8 mouse cellular contexts compared by ENCODE assay signal in the genomic region with DNA sequence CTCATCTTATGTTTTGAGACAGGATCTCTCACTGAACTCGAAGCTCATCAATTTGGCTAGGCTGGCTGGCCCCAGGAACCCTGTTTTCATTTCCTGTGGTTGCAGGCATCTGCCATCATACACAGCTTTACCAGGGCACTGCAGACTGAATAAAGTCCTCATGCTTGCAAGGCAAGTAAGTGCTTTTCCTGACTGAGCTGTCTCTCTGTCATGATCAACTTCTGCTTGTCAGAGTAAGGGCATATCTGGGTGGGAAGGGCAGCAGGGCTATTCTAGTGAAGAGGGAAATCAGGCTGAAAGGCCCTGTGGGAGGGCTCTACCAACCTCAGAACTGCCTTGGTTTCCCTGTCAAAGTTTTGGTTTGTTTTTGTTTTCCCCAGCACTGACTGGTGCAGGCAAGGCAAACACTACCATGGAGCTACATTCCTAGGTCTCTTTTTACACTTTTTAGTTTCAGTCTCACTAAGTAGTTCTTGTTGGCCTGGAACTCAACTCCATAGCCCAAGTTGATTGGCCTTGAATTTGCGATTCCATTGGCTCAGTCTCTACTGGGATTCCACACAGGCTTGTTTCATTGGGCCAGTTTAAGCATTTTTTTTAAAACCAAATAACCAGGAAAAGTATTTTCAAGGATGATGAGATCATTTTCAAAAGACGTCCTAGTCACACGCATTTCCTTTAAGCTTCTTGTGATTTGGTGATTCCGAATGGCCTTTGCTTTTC. TPM values are rescaled to one million over a fixed set of nuclear protein-coding genes. Genes with fewer than 3 reads are reported as not detected.
DNase-seq lines count a peak whose midpoint lies in the region; ATAC-seq and TF ChIP-seq lines count a peak whose summit lies in the region.

No protein-coding gene starts in this region.

- H3K4me2 ChIP-seq in heart, embryonic 16.5 days (ENCODE audit: low read depth, low read length): peak overlapping the region; percentile 60
- peak overlapping the region; percentile 66 for H3K4me2 ChIP-seq in liver, embryonic 15.5 days
- peak overlapping the region; percentile 45; the same call in 1 of the 2 replicates for H3K4me2 ChIP-seq in stomach, embryonic 15.5 days

- TF ChIP-seq EP300 in ES-Bruce4 (IDR thresholded peaks at IDR 0.05; ENCODE audit: insufficient read depth, low read depth, low read length): no peak

- peak overlapping the region; percentile 66; the same call in 1 of the 2 replicates for H3K27ac ChIP-seq in ES-Bruce4 (ENCODE audit: insufficient read depth, low read length)
- peak overlapping the region; percentile 98 for H3K27ac ChIP-seq in heart, embryonic 16.5 days (ENCODE audit: low read length)
- H3K27ac ChIP-seq in liver, embryonic 15.5 days (replicated peaks): peak overlapping the region; percentile 79; the same call in 1 of the 2 replicates
- H3K27ac ChIP-seq in stomach, embryonic 15.5 days: peak overlapping the region; percentile 93

- no peak overlapping the region for H3K9ac ChIP-seq in ES-Bruce4 (ENCODE audit: low read depth, poor library complexity, severe bottlenecking)
- peak overlapping the region; percentile 69 for H3K9ac ChIP-seq in heart, embryonic 16.5 days (ENCODE audit: low read length)
- H3K9ac ChIP-seq in liver, embryonic 15.5 days: no peak overlapping the region
- no peak overlapping the region for H3K9ac ChIP-seq in stomach, embryonic 15.5 days

- no peak for TF ChIP-seq CTCF in ES-Bruce4 (IDR thresholded peaks at IDR 0.05; ENCODE audit: low read depth, low read length)

- ATAC-seq in heart, embryonic 16.5 days (replicated peaks; ENCODE audit: extremely low read depth, insufficient read depth, low FRiP score): peak; percentile 3; the same call in 1 of the 2 replicates
- ATAC-seq in liver, embryonic 15.5 days (ENCODE audit: insufficient read depth): peak; percentile 3; the same call in 1 of the 2 replicates
- 0 out of 2 replicates have a peak, but pooled peaks have one; percentile 1 for ATAC-seq in stomach, embryonic 15.5 days (ENCODE audit: insufficient read depth, low FRiP score, low read depth)

- H3K9me3 ChIP-seq in ES-Bruce4 (replicated peaks; ENCODE audit: control insufficient read depth, insufficient read depth, low read length, poor library complexity, severe bottlenecking): no peaks in the 10 kb centered on the region
- H3K9me3 ChIP-seq in heart, embryonic 16.5 days (replicated peaks; ENCODE audit: control insufficient read depth, low read length): peaks cover 3% of the 10 kb centered on the region
- no peaks in the 10 kb centered on the region for H3K9me3 ChIP-seq in liver, embryonic 15.5 days (replicated peaks)
- no peaks in the 10 kb centered on the region for H3K9me3 ChIP-seq in stomach, embryonic 15.5 days

- no peak for TF ChIP-seq POLR2A in ES-Bruce4 (IDR thresholded peaks at IDR 0.05; ENCODE audit: insufficient read depth, low read length)

- 24% methylated on average over 5 of the region's 5 CpGs for WGBS in heart, embryonic 16.5 days
- WGBS in liver, embryonic 15.5 days (ENCODE audit: insufficient replicate concordance): 35% methylated on average over 5 of the region's 5 CpGs
- WGBS in stomach, embryonic 15.5 days: 32% methylated on average over 5 of the region's 5 CpGs

- H3K27me3 ChIP-seq in ES-Bruce4 (ENCODE audit: control insufficient read depth, insufficient read depth, low read length, poor library complexity, severe bottlenecking): no peaks in the 10 kb centered on the region; the same call in 1 of the 2 replicates
- H3K27me3 ChIP-seq in heart, embryonic 16.5 days (ENCODE audit: control insufficient read depth, insufficient read depth, low read length): no peaks in the 10 kb centered on the region
- H3K27me3 ChIP-seq in liver, embryonic 15.5 days: no peaks in the 10 kb centered on the region
- no peaks in the 10 kb centered on the region for H3K27me3 ChIP-seq in stomach, embryonic 15.5 days (replicated peaks)

- no peak overlapping the region for H3K4me3 ChIP-seq in ES-Bruce4 (ENCODE audit: low read depth, low read length)
- H3K4me3 ChIP-seq in heart, embryonic 16.5 days (ENCODE audit: low read length): peak overlapping the region; percentile 44; the same call in 1 of the 2 replicates
- no peak overlapping the region for H3K4me3 ChIP-seq in liver, embryonic 15.5 days (replicated peaks)
- H3K4me3 ChIP-seq in stomach, embryonic 15.5 days (replicated peaks): peak overlapping the region; percentile 16; the same call in 1 of the 2 replicates

- no peaks in the 10 kb centered on the region for H3K36me3 ChIP-seq in ES-Bruce4 (ENCODE audit: control insufficient read depth, insufficient read depth, low read length, poor library complexity, severe bottlenecking)
- H3K36me3 ChIP-seq in heart, embryonic 16.5 days (ENCODE audit: control insufficient read depth, insufficient read depth): no peaks in the 10 kb centered on the region
- H3K36me3 ChIP-seq in liver, embryonic 15.5 days (replicated peaks): no peaks in the 10 kb centered on the region
- H3K36me3 ChIP-seq in stomach, embryonic 15.5 days: no peaks in the 10 kb centered on the region

- no peaks in the 10 kb centered on the region for H3K4me1 ChIP-seq in ES-Bruce4 (ENCODE audit: control insufficient read depth, insufficient read depth, low read length)
- peaks cover 31% of the 10 kb centered on the region for H3K4me1 ChIP-seq in heart, embryonic 16.5 days (ENCODE audit: control insufficient read depth, insufficient read depth, low read length)
- H3K4me1 ChIP-seq in liver, embryonic 15.5 days (replicated peaks): peaks cover 22% of the 10 kb centered on the region
- H3K4me1 ChIP-seq in stomach, embryonic 15.5 days: 0 out of 2 replicates have a peak, but pooled peaks cover 4% of the 10 kb centered on the region

- DNase-seq in brain, embryonic 18.5 days (ENCODE audit: low read depth, low spot score): peak; percentile 3
- no peak for DNase-seq in frontal cortex, postnatal 10 days (ENCODE audit: low spot score in 2 of 2)
- no peak for DNase-seq in right cerebral cortex, postnatal 10 days (ENCODE audit: low spot score in 2 of 2)
- DNase-seq in layer of hippocampus, adult 11-12 months (ENCODE audit: low spot score): no peak

RNA-seq across cellular contexts. Expression of a gene that starts 31.7 kb away (rescaled TPM):
- polyA plus RNA-seq in ES-Bruce4 (2011; ENCODE audit: insufficient read depth, insufficient read length, low read depth, missing spikeins): 244 and 246 TPM in 2 replicates
- 346 and 349 TPM in 2 replicates for polyA plus RNA-seq in heart, embryonic 16.5 days (2015; fragmentation: Nextera tagmentation; extraction: Ambion mirVana)
- polyA plus RNA-seq in liver, embryonic 15.5 days (2015; fragmentation: Nextera tagmentation; extraction: Ambion mirVana): 73.1 and 73.9 TPM in 2 replicates
- 304 and 327 TPM in 2 replicates for polyA plus RNA-seq in stomach, embryonic 15.5 days (2015; fragmentation: Nextera tagmentation; extraction: Ambion mirVana)

Comparison
In these comparisons a context has a peak if more than half of its experiments do, and no peak if none do; other contexts are left out.
1. H3K4me3 ChIP-seq: peak in heart, embryonic 16.5 days (single experiment) and stomach, embryonic 15.5 days (single experiment); none in ES-Bruce4 (single experiment) and liver, embryonic 15.5 days (single experiment).
2. Peak in every context shown above with its lines, with median percentiles within 50 percentile points of each other: H3K27ac ChIP-seq, ATAC-seq and H3K4me2 ChIP-seq.